Mouse (Mus musculus): ENCODE results near the gene Cyp4a31. TPM values are rescaled to one million over a fixed set of nuclear protein-coding genes. Genes with fewer than 3 reads are reported as not detected.
A peak's percentile ranks its signal among the peaks of the same experiment; 100 is the strongest.
"Not testable (repeated sequence)": the region's sequence is repeated elsewhere in the genome, so short reads cannot be mapped to it uniquely, and the experiment has no call there.

Cyp4a31 gene
- total and polyA plus RNA-seq, 3 experiments, result not detected

DNA sequence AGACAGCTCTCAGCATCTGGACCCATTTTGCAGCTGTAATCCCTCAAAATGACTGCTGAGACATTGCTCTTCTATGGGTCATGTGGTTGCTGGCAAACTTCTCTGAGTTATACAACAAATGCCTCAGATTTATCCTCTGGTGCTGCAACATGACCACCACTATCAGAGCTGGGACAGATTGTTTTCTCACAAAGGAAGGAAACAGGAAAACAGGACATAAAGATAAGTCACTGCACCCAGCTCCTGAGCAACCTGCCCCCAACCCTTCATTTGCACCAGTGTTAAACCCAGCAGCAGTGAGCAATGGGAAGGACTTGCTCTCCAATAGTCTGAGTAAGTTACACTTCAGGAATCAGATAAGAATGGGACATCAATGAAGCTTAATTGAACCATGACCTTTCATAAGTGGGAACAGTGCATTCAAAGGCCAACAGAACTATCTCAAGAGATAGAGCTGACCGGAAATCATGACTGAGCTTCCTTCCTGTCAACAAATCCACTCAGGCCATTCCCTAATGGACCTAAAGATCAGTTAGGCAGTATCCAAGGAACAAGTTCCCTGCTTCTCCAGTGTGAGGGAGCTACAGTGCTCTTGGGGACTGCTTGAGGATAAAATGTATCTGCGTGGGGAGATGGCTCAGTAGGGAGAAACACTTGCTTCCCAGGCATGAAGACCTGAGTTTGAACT lies 17.2 kb upstream of the Cyp4a31 start:
- WGBS, result 21% methylated on average over 2 of the region's 2 CpGs
- intact Hi-C loops (cut with DNase I), result loop anchor here (2.0 to 10.0 kb wide), 2 partner anchors 69 to 159 kb away; no protein-coding TSS in a partner anchor
- H3K4me1 ChIP-seq (ENCODE audit: control insufficient read depth, insufficient read depth, low read length), result peaks cover 2% of the 10 kb centered on the region

DNA sequence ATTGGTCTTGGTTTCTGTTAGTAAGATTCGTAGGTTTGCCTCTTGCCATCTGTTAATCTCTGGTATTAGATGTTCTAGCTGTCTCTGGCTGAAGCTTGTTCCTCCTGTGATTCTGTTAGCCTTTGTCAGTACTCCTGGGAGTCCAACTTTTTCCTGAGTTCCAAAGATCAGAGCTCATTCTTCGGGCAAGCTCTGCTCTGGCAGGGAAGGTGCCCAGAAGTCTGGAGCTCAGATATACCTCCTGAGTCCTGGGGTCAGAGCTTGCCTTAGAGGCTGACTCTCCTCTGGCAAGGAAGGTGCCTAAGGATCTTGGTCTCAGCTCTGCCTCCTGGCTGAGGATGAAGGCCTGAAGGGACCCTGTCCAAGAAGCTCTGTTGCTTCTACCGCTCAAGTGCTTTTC lies 10.7 kb upstream of the Cyp4a31 start:
- TF ChIP-seq EP300 (IDR thresholded peaks at IDR 0.05; ENCODE audit: insufficient read depth, low read depth, low read length) (no peak), CTCF (IDR thresholded peaks at IDR 0.05) (no peak), POLR2A (IDR thresholded peaks at IDR 0.05; ENCODE audit: insufficient read depth, low read depth, low read length) (no peak)
- Histone ChIP-seq H3K4me1 (ENCODE audit: control insufficient read depth, insufficient read depth, low read length) (no peaks in the 10 kb centered on the region), H3K4me3 (no peak overlapping the region), H3K9ac (ENCODE audit: low read depth, low read length) (no peak overlapping the region), H3K79me2 (replicated peaks; ENCODE audit: control insufficient read depth, insufficient read depth, low read length) (no peaks in the 10 kb centered on the region), H3K27ac (no peak overlapping the region), H3K36me3 (ENCODE audit: control insufficient read depth, insufficient read depth, low read length) (no peaks in the 10 kb centered on the region), H3K27me3 (ENCODE audit: control insufficient read depth, insufficient read depth, low read length) (no peaks in the 10 kb centered on the region)
- 80% methylated on average over 3 of the region's 3 CpGs for WGBS
- intact Hi-C loops (cut with DNase I), result no loop called here
- DNase-seq, result no peak

More for the DNA sequence above, 17.2 kb upstream of the Cyp4a31 start:
- H3K4me3 ChIP-seq, result no peak overlapping the region
- H3K9ac ChIP-seq (ENCODE audit: low read depth, low read length), result no peak overlapping the region
- TF ChIP-seq CTCF (IDR thresholded peaks at IDR 0.05) (no peak), POLR2A (IDR thresholded peaks at IDR 0.05; ENCODE audit: insufficient read depth, low read depth, low read length) (no peak), EP300 (IDR thresholded peaks at IDR 0.05; ENCODE audit: insufficient read depth, low read depth, low read length) (0 out of 2 replicates have a peak, but pooled peaks have one; percentile 21)
- peak; percentile 20 to 22 for DNase-seq
- no peaks in the 10 kb centered on the region for H3K79me2 ChIP-seq (replicated peaks; ENCODE audit: control insufficient read depth, insufficient read depth, low read length)
- H3K36me3 ChIP-seq (ENCODE audit: control insufficient read depth, insufficient read depth, low read length), result no peaks in the 10 kb centered on the region
- H3K27me3 ChIP-seq (ENCODE audit: control insufficient read depth, insufficient read depth, low read length), result no peaks in the 10 kb centered on the region
- no peak overlapping the region for H3K27ac ChIP-seq

GRCm38 (mm10) chr4:115555513-115555912 lies 7.9 kb upstream of the Cyp4a31 start:
- Histone ChIP-seq H3K36me3 (ENCODE audit: control insufficient read depth, insufficient read depth, low read length) (no peaks in the 10 kb centered on the region), H3K4me3 (no peak overlapping the region), H3K4me1 (ENCODE audit: control insufficient read depth, insufficient read depth, low read length) (no peaks in the 10 kb centered on the region), H3K27ac (no peak overlapping the region), H3K79me2 (replicated peaks; ENCODE audit: control insufficient read depth, insufficient read depth, low read length) (no peaks in the 10 kb centered on the region), H3K27me3 (ENCODE audit: control insufficient read depth, insufficient read depth, low read length) (no peaks in the 10 kb centered on the region), H3K9ac (ENCODE audit: low read depth, low read length) (no peak overlapping the region)
- 54% methylated on average over 2 of the region's 2 CpGs for WGBS
- intact Hi-C loops (cut with DNase I), result no loop called here
- no peak for TF ChIP-seq CTCF (IDR thresholded peaks at IDR 0.05)
- TF ChIP-seq POLR2A (IDR thresholded peaks at IDR 0.05; ENCODE audit: insufficient read depth, low read depth, low read length), result no peak
- no peak for TF ChIP-seq EP300 (IDR thresholded peaks at IDR 0.05; ENCODE audit: insufficient read depth, low read depth, low read length)
- no peak for DNase-seq

- no peaks in the 10 kb centered on the region for H3K4me1 ChIP-seq (ENCODE audit: control insufficient read depth, insufficient read depth, low read length)
- H3K4me3 ChIP-seq, result no peak overlapping the region
- DNase-seq, result no peak
- H3K79me2 ChIP-seq (replicated peaks; ENCODE audit: control insufficient read depth, insufficient read depth, low read length), result no peaks in the 10 kb centered on the region
- TF ChIP-seq POLR2A (IDR thresholded peaks at IDR 0.05; ENCODE audit: insufficient read depth, low read depth, low read length), result no peak
- no peak for TF ChIP-seq CTCF (IDR thresholded peaks at IDR 0.05)
- no peak for TF ChIP-seq EP300 (IDR thresholded peaks at IDR 0.05; ENCODE audit: insufficient read depth, low read depth, low read length)
- H3K27me3 ChIP-seq (ENCODE audit: control insufficient read depth, insufficient read depth, low read length), result no peaks in the 10 kb centered on the region
- H3K9ac ChIP-seq (ENCODE audit: low read depth, low read length), result no peak overlapping the region
- WGBS, result 61% methylated on average over 4 of the region's 4 CpGs
- no peaks in the 10 kb centered on the region for H3K36me3 ChIP-seq (ENCODE audit: control insufficient read depth, insufficient read depth, low read length)
- no peak overlapping the region for H3K27ac ChIP-seq
- intact Hi-C loops (cut with DNase I), result no loop called here
These were observed 5.4 kb upstream of the Cyp4a31 start for GRCm38 (mm10) chr4:115557861-115558561.

GRCm38 (mm10) chr4:115561236-115561635 lies 2.2 kb upstream of the Cyp4a31 start:
- H3K4me1 ChIP-seq (ENCODE audit: control insufficient read depth, insufficient read depth, low read length); intact Hi-C loops (cut with DNase I); H3K9ac ChIP-seq (ENCODE audit: low read depth, low read length); H3K36me3 ChIP-seq (ENCODE audit: control insufficient read depth, insufficient read depth, low read length); DNase-seq; H3K27me3 ChIP-seq (ENCODE audit: control insufficient read depth, insufficient read depth, low read length); H3K79me2 ChIP-seq (replicated peaks; ENCODE audit: control insufficient read depth, insufficient read depth, low read length); H3K4me3 ChIP-seq; H3K27ac ChIP-seq: not testable (repeated sequence)
- 65% methylated on average over 5 of the region's 5 CpGs for WGBS

DNA sequence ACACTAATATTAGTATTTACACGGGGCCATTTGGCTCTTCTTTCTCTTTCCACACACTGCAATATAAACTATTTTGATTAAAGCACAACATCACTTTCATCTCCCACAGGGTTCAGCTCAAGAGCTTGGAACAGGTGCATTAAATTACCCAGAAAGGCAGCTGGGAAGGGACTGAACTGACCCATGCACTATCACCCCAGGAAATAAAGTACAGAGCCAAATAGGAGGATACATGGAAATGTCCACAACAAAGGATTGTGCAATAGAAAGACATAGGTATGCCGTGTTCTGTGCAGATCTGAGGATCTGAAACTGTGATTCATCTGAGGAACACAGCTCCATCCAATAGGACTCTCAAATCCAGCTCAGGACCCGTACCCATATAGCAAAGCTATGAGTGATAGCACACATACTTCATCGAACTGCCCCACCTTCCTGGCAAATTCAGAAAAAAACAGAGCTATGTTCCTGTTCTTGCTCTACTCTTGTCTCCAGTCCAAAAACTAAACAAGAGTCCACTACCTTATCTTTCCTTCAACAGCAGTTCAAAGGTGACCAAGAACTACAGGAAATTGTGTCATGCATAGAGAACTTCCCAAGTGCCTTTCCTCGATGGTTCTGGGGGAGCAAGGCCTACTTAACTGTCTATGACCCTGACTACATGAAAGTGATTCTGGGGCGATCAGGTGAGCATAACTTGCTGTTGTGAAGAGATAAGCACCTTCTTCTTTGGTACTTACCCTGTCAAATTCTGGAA lies 1.2 kb downstream of the Cyp4a31 start:
- WGBS, result 45% methylated on average over 6 of the region's 6 CpGs
- H3K36me3 ChIP-seq (ENCODE audit: control insufficient read depth, insufficient read depth, low read length); DNase-seq; H3K79me2 ChIP-seq (replicated peaks; ENCODE audit: control insufficient read depth, insufficient read depth, low read length); H3K27ac ChIP-seq; H3K4me1 ChIP-seq (ENCODE audit: control insufficient read depth, insufficient read depth, low read length); H3K9ac ChIP-seq (ENCODE audit: low read depth, low read length); intact Hi-C loops (cut with DNase I); H3K27me3 ChIP-seq (ENCODE audit: control insufficient read depth, insufficient read depth, low read length); H3K4me3 ChIP-seq: not testable (repeated sequence)

All from heart, adult 2 months (tissue).